Mouse (Mus musculus) liver, adult 2 months (tissue): ENCODE measurements around the gene Fuca1.

Experiments
- CTCF ChIP-seq: fragments of 200-500 bp; IDR thresholded peaks from 2 replicates; pipeline ENCODE4 v1.5.1; 2011; ENCODE audit warnings: low read depth, low read length, control low read depth
- POLR2A ChIP-seq: fragments of 200-500 bp; IDR thresholded peaks from 2 replicates; pipeline ENCODE4 v1.6.1; 2011; ENCODE audit warnings: low read length, control low read depth; ENCODE audit not compliant: insufficient read depth; ENCODE audit errors: extremely low read depth

GRCm38 (mm10) chr4:135943389-135943788, 22.9 kb downstream of the Fuca1 start:
- TF ChIP-seq CTCF: no peak
- no peak for TF ChIP-seq POLR2A
